Mouse (Mus musculus) left cerebral cortex, postnatal 4 days (tissue): Measurements from ENCODE around the gene Rcbtb2. TPM values are rescaled to one million over a fixed set of nuclear protein-coding genes. Genes with fewer than 3 reads are reported as not detected.

ENCODE experiments used
- DNase-seq: peaks from one replicate; pipeline ENCODE4 v3.0.0-alpha.2; 2022
- intact Hi-C: fragments of 180-260 bp; cut with DNase I; formaldehyde crosslinking; loops from one replicate; pipeline ENCODE4 v1.15.1; 2025
- total RNA-seq, 2 experiments: library from RNA; stranded (reverse); gene quantifications; 2 replicates each; pipeline ENCODE4 v1.2.3; 2021

Gene Rcbtb2
- total RNA-seq, 2 experiments from 2014 or later, result 36.6 to 45.4 TPM

DNA sequence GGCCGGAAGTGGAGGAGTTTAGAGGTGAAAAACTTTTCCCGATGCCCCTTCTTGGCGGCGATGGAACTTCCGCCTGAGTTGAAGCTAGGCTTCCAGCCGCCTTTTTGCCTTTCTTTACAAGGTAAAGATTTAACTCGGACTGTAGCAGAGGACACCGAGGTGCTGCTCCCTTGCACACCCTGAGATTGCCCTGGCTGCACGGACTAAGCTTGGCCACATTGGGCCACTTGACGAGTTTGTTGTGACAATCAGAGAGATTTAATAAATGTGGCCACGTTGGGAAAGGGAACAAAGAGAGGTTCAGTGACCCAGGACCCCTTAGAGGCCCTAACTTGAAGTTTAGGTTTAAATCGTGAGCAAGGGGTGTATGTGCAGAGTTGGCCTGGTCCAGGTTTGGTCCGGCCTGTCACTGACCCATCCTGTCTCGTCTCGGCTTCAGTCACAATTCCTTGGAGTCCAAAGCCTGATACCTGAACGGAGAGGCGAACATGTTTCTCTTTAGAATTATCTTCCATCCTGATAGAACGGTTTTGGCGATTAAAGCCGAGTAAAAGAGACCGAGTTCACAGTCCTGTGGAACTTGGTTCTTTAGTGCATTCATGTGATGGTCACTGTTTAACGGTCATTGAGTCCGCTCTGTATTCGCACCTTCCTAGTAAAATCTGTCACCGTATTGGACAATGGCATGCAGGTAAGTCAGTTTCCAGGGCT, 21.0 kb downstream of the Rcbtb2 start:
- intact Hi-C loops, result no loop called here
- no peak for DNase-seq

DNA sequence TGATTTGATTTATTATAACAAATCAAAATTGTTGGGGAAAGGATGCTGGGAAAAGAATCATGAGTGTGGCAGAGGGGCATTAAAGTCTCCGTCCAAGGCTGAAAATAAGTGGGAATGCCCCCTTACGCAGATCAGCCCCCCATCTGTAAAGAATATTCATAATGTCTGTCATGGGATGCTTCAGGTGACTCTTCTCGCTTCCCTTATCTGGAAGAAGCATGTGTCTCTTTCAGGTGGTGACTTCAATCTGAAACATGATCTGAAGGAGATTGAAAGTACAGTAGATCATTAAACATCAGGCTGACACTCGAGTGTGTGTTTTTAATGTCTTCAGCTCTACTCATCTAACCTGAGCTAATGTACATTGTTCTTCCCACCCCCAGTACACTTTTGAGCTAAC, 22.7 kb downstream of the Rcbtb2 start:
- intact Hi-C loops, result no loop called here
- DNase-seq, result no peak

DNA sequence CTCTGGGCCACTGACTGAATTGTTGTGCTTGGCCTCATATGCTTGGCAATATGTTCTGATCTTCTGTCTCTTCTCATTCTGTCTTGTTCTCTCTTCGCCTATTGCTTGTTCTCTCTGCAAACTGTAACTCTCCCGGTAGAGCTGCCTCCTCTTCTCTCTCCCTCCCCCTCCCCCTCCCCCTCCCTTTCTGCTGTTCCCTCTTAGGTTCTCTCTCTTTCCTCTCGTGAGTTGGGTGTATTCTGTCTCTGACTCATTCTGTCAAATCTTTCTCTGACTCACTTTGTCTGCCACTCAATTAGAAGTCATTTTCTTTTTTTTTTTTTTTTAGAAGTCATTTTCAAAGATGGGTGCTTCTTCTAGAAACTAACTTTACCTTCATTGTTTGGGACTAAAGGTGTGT, 23.9 kb downstream of the Rcbtb2 start:
- intact Hi-C loops, result no loop called here
- DNase-seq, result no peak

DNA sequence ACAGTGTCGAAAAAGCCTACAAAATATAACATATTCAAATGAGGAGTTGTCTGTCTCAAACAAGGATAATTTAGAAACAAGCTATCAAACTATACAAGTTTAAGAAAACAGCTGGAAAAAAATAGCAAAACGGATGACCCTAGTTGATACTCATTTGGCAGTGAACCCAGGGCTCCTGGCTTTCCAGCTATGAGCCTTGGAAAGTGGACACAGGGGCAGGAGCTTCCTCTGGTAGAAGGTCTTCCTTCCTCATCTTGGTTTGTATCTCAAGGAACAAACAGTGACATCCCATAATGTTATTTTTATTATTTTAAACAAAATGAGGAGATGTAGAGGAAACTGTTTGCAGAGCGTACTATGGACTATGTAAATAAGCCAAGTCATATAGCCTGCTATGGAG, 25.3 kb downstream of the Rcbtb2 start:
- intact Hi-C loops, result no loop called here
- DNase-seq, result no peak

DNA sequence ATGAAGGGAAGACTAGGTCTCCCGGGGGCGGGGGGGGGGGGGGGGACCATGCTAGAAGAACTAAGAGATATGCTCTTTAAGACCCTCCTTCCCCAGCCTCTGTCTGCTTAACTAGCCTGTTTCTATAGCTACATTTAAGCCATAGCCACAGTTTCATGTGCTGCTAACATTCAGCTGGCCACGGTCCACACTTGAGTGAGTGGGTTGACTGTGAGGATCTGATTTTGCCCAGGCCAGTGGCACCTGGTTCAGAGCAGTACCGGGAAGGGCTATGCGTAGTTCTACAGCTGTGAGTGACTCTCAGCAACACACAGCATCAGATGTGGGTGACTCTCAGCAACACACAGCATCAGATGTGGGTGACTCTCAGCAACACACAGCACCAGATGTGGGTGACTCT, 38.5 kb downstream of the Rcbtb2 start:
- DNase-seq, result no peak
- intact Hi-C loops, result no loop called here

DNA sequence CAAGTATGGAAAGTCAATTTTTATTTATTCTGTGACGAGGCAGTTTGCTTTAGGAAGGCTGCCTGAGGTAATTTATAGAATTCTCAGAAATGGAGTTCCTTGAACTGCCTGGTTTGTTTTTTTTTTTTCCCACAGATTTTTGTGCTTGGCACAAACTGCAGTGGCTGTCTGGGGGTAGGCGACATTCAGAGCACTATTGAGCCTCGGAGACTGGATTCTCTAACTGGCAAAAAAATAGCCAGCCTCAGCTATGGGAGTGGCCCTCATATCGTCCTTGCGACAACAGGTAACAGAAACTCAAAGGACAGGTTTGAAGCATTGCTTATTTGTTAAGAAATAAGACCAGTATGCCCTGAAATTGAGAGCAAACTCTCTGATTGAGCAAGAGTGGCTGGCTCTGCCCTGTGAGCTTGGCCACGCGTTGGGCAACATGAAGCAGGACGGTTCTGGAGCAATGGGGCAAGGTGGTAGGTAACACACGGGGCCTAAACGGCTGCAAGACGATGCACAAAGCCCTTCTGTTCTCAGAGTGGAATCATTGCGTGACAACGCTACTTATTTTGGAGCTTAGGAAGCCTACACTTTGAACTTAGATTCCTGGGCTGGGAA, 39.5 kb downstream of the Rcbtb2 start:
- intact Hi-C loops, result no loop called here
- no peak for DNase-seq

DNA sequence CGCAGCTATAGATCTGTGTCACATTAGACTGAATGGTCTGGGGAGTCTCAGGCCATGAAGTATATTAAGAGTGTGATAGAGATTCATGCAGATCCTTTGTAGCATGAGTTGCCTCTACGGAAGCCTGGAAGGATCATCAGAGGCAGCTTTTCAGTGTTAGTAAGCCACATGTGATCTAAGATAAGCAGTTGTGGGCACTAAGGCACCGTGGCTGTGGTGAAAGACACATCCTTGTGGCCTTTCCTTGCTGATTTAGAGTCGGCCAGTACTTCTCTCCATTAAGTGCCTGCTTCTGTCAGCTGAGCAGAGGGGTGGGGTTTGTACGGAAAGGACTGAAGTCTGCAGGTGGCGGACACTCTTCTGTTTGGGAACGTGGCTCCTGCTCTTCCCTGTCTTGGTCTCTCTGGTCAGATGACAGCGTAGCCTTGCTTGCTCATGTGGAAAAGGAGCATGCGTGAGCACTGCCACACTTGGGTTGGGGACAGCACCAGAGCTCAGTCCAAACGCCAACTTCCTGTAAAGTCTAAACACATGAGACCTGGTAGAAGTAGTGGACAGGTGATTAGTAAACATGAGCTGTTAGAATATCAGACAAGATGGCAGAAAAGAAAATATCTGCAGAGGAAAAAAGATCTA, 40.6 kb downstream of the Rcbtb2 start:
- no peak for DNase-seq
- intact Hi-C loops, result no loop called here

DNA sequence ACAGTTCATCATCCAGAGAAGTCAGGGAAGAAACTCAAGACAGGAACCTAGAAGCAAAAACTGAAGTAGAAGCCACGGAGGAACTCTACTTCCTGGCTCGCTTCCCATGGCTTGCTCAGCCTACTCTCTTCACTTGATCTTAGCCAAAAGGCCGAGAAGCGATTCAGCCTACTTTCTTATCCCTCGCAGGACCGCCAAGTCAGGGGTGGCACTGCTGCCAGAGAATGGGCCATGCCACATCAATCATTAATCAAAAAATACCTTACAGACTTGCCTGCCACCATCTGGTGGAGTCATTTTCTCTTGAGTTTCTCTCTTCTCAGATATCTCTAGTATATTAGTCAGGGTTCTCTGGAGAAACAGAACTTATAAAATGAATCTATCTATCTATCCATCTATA, 42.3 kb downstream of the Rcbtb2 start:
- no peak for DNase-seq
- intact Hi-C loops, result no loop called here

DNA sequence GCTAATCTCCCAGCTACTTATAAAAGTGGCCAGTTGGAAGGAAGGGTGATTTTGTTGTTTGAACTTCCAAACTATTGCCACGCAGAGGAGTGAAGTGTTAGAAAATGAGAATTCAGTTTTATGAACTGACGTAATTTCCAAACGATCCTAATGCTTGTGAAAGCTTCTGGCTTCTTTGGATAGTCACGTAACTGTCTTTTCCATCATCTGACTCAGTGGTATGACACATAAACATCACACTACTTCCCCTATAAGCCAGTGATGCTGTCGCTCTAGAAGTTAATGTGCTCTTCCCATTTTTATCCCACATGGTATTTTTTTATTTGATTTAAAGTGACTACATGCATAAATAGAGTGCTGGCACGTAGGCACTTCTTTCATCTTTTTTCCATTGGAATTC, 45.8 kb downstream of the Rcbtb2 start:
- intact Hi-C loops, result no loop called here
- no peak for DNase-seq

DNA sequence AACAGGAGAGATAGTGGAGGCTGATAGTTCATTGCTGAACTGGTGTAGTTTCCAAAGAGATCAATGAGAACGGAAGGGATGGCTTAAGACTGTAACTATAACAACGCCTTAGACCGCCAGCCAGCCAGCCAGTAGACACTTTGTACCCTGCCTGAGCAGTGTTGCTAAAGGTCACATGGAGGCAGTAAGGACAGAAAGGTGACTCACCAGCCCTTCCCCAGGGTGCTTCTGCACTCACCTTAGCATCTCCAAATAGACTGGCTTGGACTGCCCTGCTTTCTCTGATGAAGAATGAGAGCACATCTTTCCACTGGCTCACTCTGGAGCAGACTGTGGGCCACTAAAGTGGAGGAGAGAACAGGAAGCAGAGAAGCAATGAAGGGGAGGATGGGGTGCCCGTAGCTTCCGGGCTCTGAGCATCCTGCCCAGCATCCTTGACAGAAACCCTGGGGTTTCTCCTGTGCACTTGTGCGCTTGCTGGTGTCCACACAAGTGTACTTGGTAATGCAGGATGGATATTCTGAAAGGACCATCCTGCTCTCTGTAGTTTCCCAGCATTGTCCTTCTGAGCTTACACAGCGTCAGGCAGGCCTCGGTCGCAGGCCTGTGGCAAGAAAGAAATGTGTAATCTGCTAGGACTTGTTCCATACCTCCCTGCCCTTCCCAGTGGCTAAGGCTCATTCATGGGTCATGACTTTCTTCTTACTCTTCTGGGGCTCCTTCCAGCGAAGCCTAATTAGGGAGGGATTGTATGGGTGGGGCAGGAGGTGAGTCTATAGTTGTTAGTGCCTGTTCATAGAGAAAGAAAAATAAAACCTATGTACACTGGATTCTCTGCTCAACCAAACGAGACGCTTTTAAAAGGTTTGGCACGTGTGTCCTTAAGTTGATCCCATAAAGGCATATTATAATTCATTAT, 47.3 kb downstream of the Rcbtb2 start:
- intact Hi-C loops, result no loop called here
- no peak for DNase-seq

DNA sequence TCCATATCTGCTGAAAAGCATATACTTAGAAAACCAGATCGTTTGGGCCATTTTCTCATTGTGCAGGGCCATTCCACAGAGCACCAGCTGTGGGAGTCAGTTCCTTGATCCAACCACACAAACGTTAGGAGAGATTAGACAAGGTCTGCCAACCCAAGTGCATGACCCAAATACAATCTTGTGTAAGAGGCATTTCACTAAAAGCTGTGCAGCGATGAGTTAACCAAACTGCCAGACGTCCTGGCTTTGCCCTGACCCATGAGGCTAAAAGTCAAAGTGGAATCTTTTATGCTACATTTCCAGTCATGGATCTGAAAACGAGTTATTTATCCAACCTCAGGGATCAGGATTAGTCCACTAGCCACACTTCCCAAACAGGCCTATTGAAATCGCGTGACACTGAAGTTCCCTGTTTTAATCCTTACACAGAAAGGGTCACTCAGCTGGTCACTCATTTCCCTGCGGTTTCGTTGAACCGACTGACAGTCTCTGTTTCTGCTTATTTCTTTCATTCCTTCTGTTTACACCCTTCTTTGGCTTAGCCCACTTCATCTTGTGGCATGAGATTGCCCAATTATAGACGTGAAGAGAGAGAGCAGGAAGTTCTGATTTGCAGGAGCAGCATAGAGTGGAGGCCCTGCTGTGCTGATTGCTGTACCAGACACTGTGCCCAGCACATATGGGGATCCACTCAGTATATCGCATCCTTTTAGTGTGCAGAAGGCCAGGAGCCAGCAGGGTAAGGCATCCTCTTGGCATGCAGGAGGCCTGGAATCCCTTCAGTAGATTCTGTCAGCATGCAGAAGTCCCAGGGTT, 49.6 kb downstream of the Rcbtb2 start:
- intact Hi-C loops, result no loop called here
- DNase-seq, result no peak

DNA sequence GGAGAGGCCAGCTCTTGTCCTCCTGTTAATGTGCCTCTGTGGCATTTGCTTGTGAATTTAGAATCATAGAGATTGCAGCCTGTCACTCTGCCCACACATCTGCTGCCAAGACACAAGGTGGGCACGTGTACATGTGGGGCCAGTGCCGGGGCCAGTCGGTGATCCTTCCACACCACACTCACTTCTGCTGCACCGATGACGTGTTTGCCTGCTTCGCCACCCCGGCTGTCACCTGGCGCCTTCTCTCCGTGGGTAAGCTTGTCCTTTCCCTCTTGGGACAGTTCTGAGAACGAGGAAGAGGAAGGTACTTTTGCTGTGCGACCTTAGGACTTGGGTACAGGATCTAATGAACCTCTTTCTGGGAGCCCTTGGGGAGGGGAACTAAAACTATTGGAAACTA, 50.8 kb downstream of the Rcbtb2 start:
- intact Hi-C loops, result no loop called here
- DNase-seq, result no peak

DNA sequence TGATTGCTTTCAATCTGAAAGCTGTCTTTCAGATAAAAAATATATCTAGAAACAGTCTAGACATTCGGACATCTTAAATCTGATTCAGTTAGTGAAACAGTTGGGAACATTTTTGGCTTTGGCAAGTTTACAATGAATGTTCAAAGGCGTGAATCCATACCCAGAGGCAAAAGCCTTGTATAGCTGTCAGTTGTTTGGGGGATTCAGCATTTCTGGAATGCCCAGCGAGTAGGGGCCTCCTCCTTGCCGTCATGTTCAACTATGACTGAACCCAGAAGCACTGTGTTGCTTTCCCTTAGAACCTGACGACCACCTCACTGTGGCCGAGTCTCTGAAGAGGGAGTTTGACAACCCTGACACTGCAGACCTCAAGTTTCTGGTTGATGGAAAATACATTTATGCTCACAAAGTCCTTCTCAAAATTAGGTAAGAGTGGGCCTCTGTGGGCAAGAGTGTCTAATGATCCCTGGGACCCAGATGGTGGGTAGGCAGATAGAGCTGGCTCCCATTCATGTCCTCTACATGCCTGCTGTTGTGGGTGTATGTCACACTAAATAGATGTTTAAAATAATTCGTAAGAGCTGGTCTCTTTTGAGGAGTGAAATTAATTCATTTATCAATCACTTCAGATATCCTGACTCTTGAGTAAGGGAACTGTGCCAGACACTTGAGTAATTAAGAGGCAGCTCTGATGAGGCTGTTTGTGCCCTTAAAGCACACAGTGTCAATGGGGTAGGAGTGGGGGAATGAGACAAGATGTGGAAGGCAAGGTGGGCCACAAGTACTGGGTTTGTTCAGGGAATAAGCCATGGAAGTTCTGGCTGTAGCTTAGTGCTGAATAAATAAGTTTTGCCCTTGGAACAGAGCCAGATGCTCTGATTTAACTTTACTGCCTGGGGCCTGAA, 51.5 kb downstream of the Rcbtb2 start:
- no peak for DNase-seq
- intact Hi-C loops, result no loop called here

DNA sequence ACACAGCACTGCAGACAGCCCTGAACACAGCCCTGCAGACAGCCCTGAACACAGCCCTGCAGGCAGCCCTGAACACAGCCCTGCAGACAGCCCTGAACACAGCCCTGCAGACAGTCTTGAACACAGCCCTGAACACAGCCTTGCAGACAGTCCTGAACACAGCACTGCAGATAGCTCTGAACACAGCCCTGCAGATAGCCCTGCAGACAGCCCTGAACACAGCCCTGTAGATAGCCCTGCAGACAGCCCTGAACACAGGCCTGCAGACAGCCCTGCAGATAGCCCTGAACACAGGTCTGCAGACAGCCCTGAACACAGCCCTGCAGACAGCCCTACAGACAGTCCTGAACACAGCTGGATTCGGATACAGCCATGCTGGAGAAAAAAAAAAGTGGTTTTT, 52.2 kb downstream of the Rcbtb2 start:
- no peak for DNase-seq
- intact Hi-C loops, result no loop called here

DNA sequence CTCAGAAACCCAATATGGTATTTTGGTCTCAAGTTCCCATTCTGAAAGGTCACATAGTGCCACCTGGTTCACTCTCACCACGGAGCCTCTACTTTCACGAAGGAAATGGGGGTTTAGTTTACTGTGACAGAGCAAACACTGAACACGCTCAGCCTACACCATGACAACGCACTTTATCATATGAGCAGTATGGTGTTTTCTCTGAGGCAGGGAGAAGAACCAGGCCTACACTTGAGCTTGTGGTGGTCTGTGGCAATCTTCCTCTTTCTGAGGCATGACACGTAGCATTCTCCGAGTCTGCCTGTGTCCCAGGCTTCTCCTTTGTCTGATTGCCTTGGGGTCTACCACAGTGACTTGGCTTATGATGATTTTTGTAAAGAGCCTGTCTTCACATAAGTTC, 53.0 kb downstream of the Rcbtb2 start:
- no peak for DNase-seq
- intact Hi-C loops, result no loop called here

DNA sequence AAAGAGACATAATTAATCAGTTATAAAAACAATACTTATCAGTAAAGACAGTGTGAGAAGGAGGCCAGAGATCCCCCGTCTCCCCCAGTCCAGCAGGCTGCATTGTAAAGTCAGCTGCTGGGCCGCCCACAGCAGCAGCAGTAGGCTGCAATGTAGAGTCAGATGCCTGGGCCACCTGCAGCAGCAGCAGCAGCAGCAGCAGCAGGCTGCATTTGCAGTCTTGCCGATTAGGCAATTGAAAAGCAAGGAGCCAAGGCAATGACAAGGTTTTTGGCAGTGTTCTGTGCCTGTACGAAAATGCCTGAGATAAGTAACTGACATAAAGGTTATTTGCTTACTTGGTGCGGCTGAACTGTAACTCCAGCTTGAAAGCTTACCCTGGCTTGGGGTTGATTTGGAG, 53.4 kb downstream of the Rcbtb2 start:
- intact Hi-C loops, result no loop called here
- DNase-seq, result no peak

DNA sequence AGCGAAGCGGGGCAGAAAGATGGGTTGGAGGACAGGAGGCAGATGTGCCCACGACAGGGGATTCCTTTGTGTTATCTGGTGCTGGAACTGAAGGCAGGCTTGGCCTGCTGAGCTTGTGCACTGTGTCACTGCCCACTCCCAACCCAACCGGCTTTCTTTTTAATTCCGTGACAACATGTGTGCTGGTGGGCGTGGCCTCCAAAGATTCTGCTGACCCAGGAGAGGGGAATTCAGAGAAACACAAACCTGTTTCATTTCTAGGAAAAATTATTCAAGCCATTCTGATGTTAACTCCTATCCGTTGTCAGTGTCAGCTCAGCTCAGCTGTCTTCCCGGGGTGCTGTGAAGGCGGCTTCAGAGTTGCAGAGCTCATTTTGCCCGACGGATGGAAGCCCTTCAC, 55.1 kb downstream of the Rcbtb2 start:
- DNase-seq, result no peak
- intact Hi-C loops, result no loop called here

DNA sequence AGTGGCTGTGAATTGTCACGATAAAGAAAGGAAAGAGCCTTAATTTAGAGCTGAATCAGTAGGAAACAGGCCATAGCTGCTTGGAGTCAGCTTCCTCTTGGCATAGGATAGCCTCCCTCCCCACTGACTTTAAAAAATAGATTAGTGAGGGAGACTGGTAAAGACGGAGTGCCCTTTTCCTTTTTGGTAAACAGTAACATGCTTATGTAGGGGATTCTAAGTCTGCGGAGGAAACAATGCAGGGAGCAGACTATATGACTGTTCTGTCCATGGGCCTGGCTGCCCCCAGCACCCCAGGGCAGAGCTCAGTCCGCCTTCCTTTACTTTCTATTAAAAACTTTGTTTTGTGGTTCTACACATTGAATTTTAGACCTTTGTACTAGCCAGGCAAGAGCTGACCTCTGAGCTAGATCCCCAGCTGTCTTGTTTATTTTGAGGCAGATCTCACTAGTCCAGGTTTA, 56.4 kb downstream of the Rcbtb2 start:
- intact Hi-C loops, result no loop called here
- DNase-seq, result no peak

DNA sequence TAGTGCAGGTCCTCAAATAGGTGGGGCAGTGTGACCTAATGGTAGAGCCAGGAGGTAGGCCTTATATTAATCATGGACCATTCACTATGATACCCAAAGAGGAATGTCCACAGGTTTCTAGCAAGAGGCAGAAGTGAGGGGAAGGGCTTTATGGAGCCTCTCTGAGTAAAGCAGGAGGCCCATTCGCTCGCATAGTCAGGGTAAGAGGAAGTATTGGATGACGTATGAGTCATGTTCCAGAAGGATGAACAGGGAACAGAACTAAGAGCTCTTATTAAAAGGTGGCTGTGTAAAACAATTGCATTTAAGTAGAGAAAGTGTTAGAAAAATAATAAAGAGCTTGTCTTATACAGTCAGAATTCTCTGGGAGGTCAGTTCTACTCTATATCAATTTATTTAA, 57.8 kb downstream of the Rcbtb2 start:
- intact Hi-C loops, result no loop called here
- no peak for DNase-seq
